Mouse (Mus musculus): ENCODE measurements around the gene Map3k13.
"Not testable (repeated sequence)": the region's sequence is repeated elsewhere in the genome, so short reads cannot be mapped to it uniquely, and the experiment has no call there.

- not testable (repeated sequence) for TF ChIP-seq POLR2A (IDR thresholded peaks at IDR 0.05; ENCODE audit: control insufficient read depth, low read depth, low read length); CTCF (IDR thresholded peaks at IDR 0.05; ENCODE audit: control insufficient read depth, insufficient read depth, insufficient replicate concordance, low read depth, low read length)
These were observed 114.8 kb downstream of the Map3k13 start for GRCm38 (mm10) chr16:21908906-21909305.
